Mouse (Mus musculus): ENCODE measurements around the gene Unc119b.

DNA sequence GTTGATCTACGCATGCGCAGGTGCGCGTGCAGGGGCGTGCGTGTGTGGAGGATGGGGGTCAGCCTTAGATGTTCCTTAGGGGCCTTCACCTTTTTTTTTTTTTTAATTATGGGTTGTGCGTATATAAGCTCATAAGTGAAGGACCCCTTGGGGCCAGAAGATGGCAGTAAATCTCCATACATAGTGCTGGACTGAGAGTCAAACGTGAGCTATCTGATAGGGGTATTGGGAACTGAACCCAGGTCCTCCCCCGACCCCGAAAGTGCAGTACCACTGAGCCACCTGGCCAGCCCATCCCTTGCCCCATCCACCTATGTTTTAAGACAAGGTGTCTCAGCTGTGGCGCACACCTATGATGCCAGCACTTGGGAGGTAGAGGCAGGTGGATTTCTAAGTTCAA, 44.8 kb upstream of the Unc119b start:
- TF ChIP-seq EP300 (IDR thresholded peaks at IDR 0.05; ENCODE audit: low read depth) (no peak), CTCF (IDR thresholded peaks at IDR 0.05; ENCODE audit: low read depth) (no peak)

All from liver, postnatal 0 days (tissue).